8 mouse cellular contexts compared by ENCODE assay signal in the genomic region with DNA sequence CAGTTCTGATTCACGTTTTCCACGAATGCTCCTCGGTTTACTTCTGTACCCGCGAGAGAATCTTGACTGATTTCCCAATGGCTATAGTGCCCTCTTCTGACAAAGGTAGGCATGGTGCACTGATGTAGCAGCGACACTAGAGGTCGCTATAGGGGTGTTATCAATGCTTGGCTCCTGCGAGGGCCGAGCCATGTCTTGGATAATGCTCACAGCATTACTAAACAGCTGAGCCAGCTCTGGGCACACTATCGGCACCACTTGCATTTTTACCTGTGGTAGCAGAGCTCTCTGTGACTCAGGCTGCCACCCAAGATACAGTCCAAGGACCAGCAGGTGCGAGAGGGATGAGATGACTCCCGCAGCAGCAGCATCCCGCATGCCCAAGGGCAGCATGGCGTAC. TPM values are rescaled to one million over a fixed set of nuclear protein-coding genes. Genes with fewer than 3 reads are reported as not detected.
DNase-seq lines count a peak whose midpoint lies in the region; ATAC-seq and TF ChIP-seq lines count a peak whose summit lies in the region.

No protein-coding gene starts in this region.

- peak overlapping the region; percentile 47 for H3K4me2 ChIP-seq in hindbrain, postnatal 0 days (ENCODE audit: low read depth, low read length)

- H3K36me3 ChIP-seq in hindbrain, postnatal 0 days (ENCODE audit: insufficient read depth, low read length): no peaks in the 10 kb centered on the region
- no peaks in the 10 kb centered on the region for H3K36me3 ChIP-seq in midbrain, embryonic 10.5 days

- peak; percentile 99 for TF ChIP-seq CTCF in hindbrain, postnatal 0 days (IDR thresholded peaks at IDR 0.05; ENCODE audit: low read depth)

- peak; percentile 63 for DNase-seq in ovary, postnatal 14 days (ENCODE audit: low spot score)
- no peak for DNase-seq in ovary, postnatal 10 days (ENCODE audit: low spot score)
- peak; percentile 59 for DNase-seq in cerebellum, adult 8-10 months
- peak; percentile 70 for DNase-seq in gastrocnemius, adult 18-20 months (ENCODE audit: low spot score)
- peak; percentile 92 for DNase-seq in hindbrain, postnatal 0 days (ENCODE audit: low spot score)
- peak; percentile 27 to 34 for DNase-seq in left cerebral cortex, postnatal 36 days (ENCODE audit: low spot score in 2 of 2)
- peak; percentile 72 for DNase-seq in midbrain, embryonic 10.5 days (ENCODE audit: low spot score)
- peak; percentile 48 to 74 for DNase-seq in spleen, postnatal 4 days (ENCODE audit: low spot score in 2 of 2)

- H3K27me3 ChIP-seq in hindbrain, postnatal 0 days (ENCODE audit: insufficient read depth, low read length): peaks cover 42% of the 10 kb centered on the region
- H3K27me3 ChIP-seq in midbrain, embryonic 10.5 days (ENCODE audit: low read depth, poor library complexity, severe bottlenecking): peaks cover 79% of the 10 kb centered on the region

- H3K4me1 ChIP-seq in hindbrain, postnatal 0 days (ENCODE audit: insufficient read depth, low read length): peaks cover 9% of the 10 kb centered on the region; the same call in 1 of the 2 replicates
- H3K4me1 ChIP-seq in midbrain, embryonic 10.5 days: peaks cover 29% of the 10 kb centered on the region

- H3K9ac ChIP-seq in hindbrain, postnatal 0 days (replicated peaks; ENCODE audit: low read length): no peak overlapping the region

- intact Hi-C loops in left cerebral cortex, postnatal 36 days (cut with DNase I): no loop called here

- WGBS in hindbrain, postnatal 0 days: 15% methylated on average over 14 of the region's 14 CpGs
- WGBS in midbrain, embryonic 10.5 days: 16% methylated on average over 14 of the region's 14 CpGs

- no peaks in the 10 kb centered on the region for H3K9me3 ChIP-seq in hindbrain, postnatal 0 days (ENCODE audit: low read length)
- no peaks in the 10 kb centered on the region for H3K9me3 ChIP-seq in midbrain, embryonic 10.5 days (replicated peaks)

- ATAC-seq in hindbrain, postnatal 0 days: peak; percentile 83

- no peak overlapping the region for H3K27ac ChIP-seq in hindbrain, postnatal 0 days
- H3K27ac ChIP-seq in midbrain, embryonic 10.5 days (replicated peaks): no peak overlapping the region

- peak overlapping the region; percentile 21 for H3K4me3 ChIP-seq in hindbrain, postnatal 0 days (ENCODE audit: low read length)
- peak overlapping the region; percentile 16; the same call in 1 of the 2 replicates for H3K4me3 ChIP-seq in midbrain, embryonic 10.5 days

RNA-seq across cellular contexts. Expression of gene Adcy4, which starts 2.6 kb away (rescaled TPM):
- 1 to 10 TPM; 3.8 to 9.1 TPM for total RNA-seq in gastrocnemius, adult 18-20 months (2021)
- 5.6 and 5.8 TPM in 2 replicates for total RNA-seq in hindbrain, postnatal 0 days (2014; rRNA removed)
- 1.7 and 2.8 TPM in 2 replicates for polyA plus RNA-seq in hindbrain, postnatal 0 days (2015; fragmentation: Nextera tagmentation; extraction: Ambion mirVana)
- total RNA-seq in left cerebral cortex, postnatal 36 days (2021): 1 to 10 TPM; 3.8 to 8.0 TPM
- polyA plus RNA-seq in midbrain, embryonic 10.5 days (2016; fragmentation: Nextera tagmentation; extraction: Ambion mirVana): 5.4 and 6.5 TPM in 2 replicates

RNA-seq across cellular contexts. Expression of gene Ripk3, which starts 7.4 kb away (rescaled TPM):
- total RNA-seq in gastrocnemius, adult 18-20 months (2021): 1 to 10 TPM; 1.6 to 2.5 TPM
- total RNA-seq in hindbrain, postnatal 0 days (2014; rRNA removed): 0.42 and 1.7 TPM in 2 replicates
- 1.7 and 2.0 TPM in 2 replicates for polyA plus RNA-seq in hindbrain, postnatal 0 days (2015; fragmentation: Nextera tagmentation; extraction: Ambion mirVana)
- total RNA-seq in left cerebral cortex, postnatal 36 days (2021): under 1 TPM in 1 of 2 experiments, not detected in 1; 0.89 TPM
- 6.9 and 7.1 TPM in 2 replicates for polyA plus RNA-seq in midbrain, embryonic 10.5 days (2016; fragmentation: Nextera tagmentation; extraction: Ambion mirVana)

RNA-seq across cellular contexts. Expression of gene Ltb4r1, which starts 15.5 kb away (rescaled TPM):
- total RNA-seq in gastrocnemius, adult 18-20 months (2021): under 1 TPM; 0.16 to 0.17 TPM
- total RNA-seq in hindbrain, postnatal 0 days (2014; rRNA removed): 0.43 and 0.52 TPM in 2 replicates
- polyA plus RNA-seq in hindbrain, postnatal 0 days (2015; fragmentation: Nextera tagmentation; extraction: Ambion mirVana): 0.64 and 0.71 TPM in 2 replicates
- under 1 TPM; 0.29 to 0.59 TPM for total RNA-seq in left cerebral cortex, postnatal 36 days (2021)
- 0.25 and 0.30 TPM in 2 replicates for polyA plus RNA-seq in midbrain, embryonic 10.5 days (2016; fragmentation: Nextera tagmentation; extraction: Ambion mirVana)

RNA-seq across cellular contexts. Expression of gene Ltb4r2, which starts 20.1 kb away (rescaled TPM):
- not detected for total RNA-seq in gastrocnemius, adult 18-20 months (2021)
- 0.16 and 0.32 TPM in 2 replicates for total RNA-seq in hindbrain, postnatal 0 days (2014; rRNA removed)
- 0.69 and 0.78 TPM in 2 replicates for polyA plus RNA-seq in hindbrain, postnatal 0 days (2015; fragmentation: Nextera tagmentation; extraction: Ambion mirVana)
- total RNA-seq in left cerebral cortex, postnatal 36 days (2021): under 1 TPM; 0.20 to 0.67 TPM
- 0.06 and 0.22 TPM in 2 replicates for polyA plus RNA-seq in midbrain, embryonic 10.5 days (2016; fragmentation: Nextera tagmentation; extraction: Ambion mirVana)

RNA-seq across cellular contexts. Expression of gene Cideb, which starts 23.1 kb away (rescaled TPM):
- not detected for total RNA-seq in gastrocnemius, adult 18-20 months (2021)
- 1.9 TPM in 1 of 2 replicates, not detected in the other for total RNA-seq in hindbrain, postnatal 0 days (2014; rRNA removed)
- polyA plus RNA-seq in hindbrain, postnatal 0 days (2015; fragmentation: Nextera tagmentation; extraction: Ambion mirVana): 0.75 and 0.81 TPM in 2 replicates
- total RNA-seq in left cerebral cortex, postnatal 36 days (2021): 1 to 10 TPM; 2.5 to 3.0 TPM
- polyA plus RNA-seq in midbrain, embryonic 10.5 days (2016; fragmentation: Nextera tagmentation; extraction: Ambion mirVana): 0.22 and 0.23 TPM in 2 replicates
